Mouse (Mus musculus) hematopoietic stem cell, adult 5-6 weeks (primary cell): ENCODE measurements around the gene Hist2h3c2. TPM values are rescaled to one million over a fixed set of nuclear protein-coding genes. Genes with fewer than 3 reads are reported as not detected.
"Not testable (repeated sequence)": the region's sequence is repeated elsewhere in the genome, so short reads cannot be mapped to it uniquely, and the experiment has no call there.

Source experiments
- ATAC-seq, 2 experiments: fragments of 125-278 bp in 1 of 2; replicated peaks in 1 of 2; 2 replicates each; pipeline ENCODE4 v1.8.0; 2016 to 2017; ENCODE audit warnings: inconsistent platforms in 2 of 2, mild to moderate bottlenecking in 2 of 2, moderate number of reproducible peaks in 2 of 2, low read depth in 1 of 2, moderate TSS enrichment in 1 of 2; ENCODE audit not compliant: low FRiP score in 2 of 2, poor library complexity in 2 of 2, severe bottlenecking in 2 of 2, insufficient read depth in 1 of 2, low TSS enrichment in 1 of 2
- total RNA-seq: library from RNA; stranded (forward); fragments of 172-1452, 232-1000 nt; gene quantifications from 2 replicates; pipeline ENCODE4 v1.2.3, GENCODE M21; 2017

Hist2h3c2 gene
- 51.2 and 125 TPM in 2 replicates for total RNA-seq

- peak; percentile 74 to 80 for ATAC-seq
Measured at GRCm38 (mm10) chr3:96238954-96239793, at the start of gene Hist2h3c2. Gene Hist2h3c2, minus strand, starts transcription at chr3:96239127.

GRCm38 (mm10) chr3:96287334-96287733 lies 48.4 kb upstream of the Hist2h3c2 start:
- ATAC-seq = not testable (repeated sequence)

GRCm38 (mm10) chr3:96284457-96284856 lies 45.5 kb upstream of the Hist2h3c2 start:
- ATAC-seq = 0 out of 4 replicates have a peak, but pooled peaks of 1 of the 2 experiments have one; percentile 12

- no peak for ATAC-seq
Measured at GRCm38 (mm10) chr3:96280660-96281059, 41.7 kb upstream of the Hist2h3c2 start.

DNA sequence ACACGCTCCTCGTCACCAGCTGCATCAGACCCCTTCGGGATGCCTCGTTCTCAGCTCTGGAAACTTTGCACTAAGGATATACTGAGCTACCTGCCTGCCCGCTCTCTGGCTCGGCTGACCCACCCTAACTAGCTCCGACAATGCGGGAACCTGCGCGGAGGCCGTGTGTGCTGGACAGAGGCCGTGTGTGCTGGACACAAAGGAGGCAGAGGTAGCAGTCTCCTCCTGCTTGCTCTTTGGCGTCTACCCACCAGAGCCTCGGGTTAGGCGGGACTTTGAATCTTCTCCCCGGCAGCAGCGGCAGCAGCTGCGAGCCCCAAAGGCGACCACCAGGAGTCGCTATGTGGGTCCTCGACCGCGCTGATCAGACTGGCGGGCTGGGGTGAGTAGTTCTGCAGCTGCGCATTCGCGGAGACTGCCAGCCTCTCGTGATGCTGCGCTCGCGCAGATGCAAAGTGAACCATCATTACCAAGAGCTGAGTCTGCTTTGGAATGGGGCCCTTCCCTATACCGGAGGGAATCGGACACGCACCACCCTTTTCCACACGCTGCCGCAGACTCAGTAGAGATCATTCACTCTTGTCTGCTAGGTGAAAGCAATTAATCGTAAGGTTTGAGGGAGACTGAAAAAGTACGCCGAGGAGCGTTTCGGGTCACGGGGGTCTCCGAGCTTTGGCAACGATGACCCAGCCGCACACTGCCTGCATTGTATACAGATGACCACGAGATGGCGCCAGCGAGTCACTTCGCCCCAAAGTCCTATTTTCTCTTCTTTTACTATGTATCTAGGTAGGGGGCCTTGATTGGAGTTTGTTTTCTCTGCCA lies 39.1 kb upstream of the Hist2h3c2 start:
- ATAC-seq = peak; percentile 90 to 93

DNA sequence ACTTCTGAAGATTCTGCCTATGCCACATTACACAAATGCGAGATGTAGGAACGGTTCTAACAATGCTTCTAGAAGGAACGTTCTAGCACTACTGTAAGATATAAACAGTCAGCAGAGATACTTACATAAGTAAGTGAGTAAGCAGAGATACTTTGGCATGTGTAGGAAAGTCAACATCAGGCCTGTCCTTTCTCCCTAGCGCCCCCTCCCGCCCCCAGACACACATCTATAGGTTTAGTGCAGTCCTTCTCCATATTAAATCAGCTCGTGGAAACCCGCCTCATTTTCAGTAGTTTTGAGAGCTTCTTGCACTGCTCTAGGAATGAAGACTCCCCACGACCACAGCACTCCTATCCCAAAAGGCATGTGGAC lies 38.5 kb upstream of the Hist2h3c2 start:
- peak; percentile 26 to 47; a peak in 2 of 4 replicates for ATAC-seq

- peak in 1 of 2 experiments; percentile 15; a peak in 1 of 4 replicates for ATAC-seq
Measured at GRCm38 (mm10) chr3:96273591-96274465, 34.9 kb upstream of the Hist2h3c2 start.

DNA sequence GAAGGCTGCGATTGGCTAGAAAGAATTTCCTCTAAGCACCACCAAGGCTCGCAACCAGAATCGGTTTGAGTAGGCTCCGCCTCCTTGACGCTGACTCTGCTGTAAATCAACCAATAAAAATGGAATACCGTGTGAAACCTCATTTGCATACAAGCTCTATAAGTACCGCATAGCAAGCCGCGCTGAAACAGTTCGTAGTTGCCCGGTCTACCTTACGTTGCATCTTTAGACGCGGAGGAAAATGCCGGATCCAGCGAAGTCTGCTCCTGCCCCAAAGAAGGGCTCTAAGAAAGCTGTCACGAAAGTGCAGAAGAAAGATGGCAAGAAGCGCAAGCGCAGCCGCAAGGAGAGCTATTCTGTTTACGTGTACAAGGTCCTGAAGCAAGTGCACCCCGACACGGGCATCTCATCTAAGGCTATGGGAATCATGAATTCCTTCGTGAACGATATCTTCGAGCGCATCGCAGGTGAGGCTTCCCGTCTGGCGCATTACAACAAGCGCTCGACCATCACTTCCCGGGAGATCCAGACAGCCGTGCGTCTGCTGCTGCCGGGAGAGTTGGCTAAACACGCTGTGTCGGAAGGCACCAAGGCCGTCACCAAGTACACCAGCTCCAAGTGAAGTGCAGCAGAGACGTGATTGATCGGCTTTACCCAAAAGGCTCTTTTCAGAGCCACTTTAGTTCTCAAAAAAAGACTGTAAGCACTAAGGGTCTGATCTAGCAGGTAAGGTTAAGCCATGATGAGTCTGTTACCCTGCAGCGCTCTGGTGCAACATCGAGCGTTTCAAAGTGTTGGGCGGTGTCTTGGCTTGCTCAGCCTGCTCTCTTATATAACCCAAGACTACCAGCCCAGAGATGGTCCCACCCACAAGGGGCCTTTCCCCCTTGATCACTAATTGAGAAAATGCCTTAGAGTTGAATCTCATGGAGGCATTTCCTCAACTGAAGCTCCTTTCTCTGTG lies 30.9 kb upstream of the Hist2h3c2 start, which contains the start of gene Hist2h2bb:
Hist2h2bb (plus strand) TSS at position 242 of the 964 bp plus-strand sequence.
- peak; percentile 91 to 93 for ATAC-seq

DNA sequence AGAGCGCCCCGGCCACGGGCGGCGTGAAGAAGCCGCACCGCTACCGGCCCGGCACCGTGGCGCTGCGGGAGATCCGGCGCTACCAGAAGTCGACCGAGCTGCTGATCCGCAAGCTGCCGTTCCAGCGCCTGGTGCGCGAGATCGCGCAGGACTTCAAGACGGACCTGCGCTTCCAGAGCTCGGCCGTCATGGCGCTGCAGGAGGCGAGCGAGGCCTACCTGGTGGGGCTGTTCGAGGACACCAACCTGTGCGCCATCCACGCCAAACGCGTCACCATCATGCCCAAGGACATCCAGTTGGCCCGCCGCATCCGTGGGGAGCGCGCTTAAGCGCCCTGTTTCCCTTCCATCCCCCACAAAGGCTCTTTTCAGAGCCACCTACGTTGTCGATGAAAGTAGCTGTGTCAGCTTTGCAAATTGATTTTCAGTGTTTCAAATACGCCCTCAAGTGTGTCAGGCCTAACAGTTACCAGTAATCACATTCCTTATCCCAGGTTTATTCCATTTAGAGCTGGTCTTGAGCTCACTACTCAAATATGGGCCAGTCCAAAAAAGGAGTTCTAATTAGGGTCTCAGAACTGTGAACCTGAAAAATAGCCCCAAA lies 29.9 kb upstream of the Hist2h3c2 start:
- ATAC-seq = peak in 1 of 2 experiments; percentile 15; a peak in 1 of 4 replicates

DNA sequence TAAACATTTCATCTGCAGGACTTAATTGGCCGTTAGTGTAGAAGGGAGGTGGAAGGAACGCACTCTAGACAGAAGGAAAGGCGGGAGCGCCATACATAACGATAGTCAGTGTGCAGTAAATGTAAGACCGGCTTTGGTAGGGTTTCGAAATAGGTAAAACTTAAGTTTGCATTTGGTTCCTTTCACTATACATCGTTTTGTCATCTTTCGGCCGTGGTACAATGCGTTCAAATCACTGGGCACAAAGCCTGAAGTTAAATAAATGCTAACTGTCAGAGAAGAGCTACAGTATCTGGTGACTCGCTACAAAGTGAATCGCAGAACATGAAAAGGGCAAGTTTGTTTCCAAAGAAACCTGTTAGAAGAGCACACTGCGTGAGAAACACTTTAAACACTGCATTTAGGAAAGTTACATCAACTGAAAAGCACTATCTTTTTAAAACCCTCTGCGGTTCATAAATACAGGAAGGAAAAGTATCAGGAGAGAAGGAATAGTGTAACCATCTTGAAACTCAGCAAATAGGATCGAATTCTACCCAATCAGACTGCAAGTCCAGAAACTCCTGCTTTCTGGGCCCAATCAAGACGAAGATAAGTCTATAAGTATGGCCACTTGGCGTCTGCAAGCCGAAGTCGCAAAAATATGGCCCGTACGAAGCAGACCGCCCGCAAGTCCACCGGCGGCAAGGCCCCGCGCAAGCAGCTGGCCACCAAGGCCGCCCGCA lies 29.3 kb upstream of the Hist2h3c2 start, which contains the start of gene Hist2h3b:
Hist2h3b (plus strand) TSS at position 604 of the 725 bp plus-strand sequence.
- ATAC-seq = peak; percentile 44 to 47; a peak in 3 of 4 replicates

GRCm38 (mm10) chr3:96267541-96267940 lies 28.6 kb upstream of the Hist2h3c2 start:
- no peak for ATAC-seq

- ATAC-seq = no peak
Measured at GRCm38 (mm10) chr3:96266132-96266710, 27.3 kb upstream of the Hist2h3c2 start.

- ATAC-seq = no peak
Measured at GRCm38 (mm10) chr3:96264404-96264949, 25.6 kb upstream of the Hist2h3c2 start.

- peak; percentile 19 to 27; a peak in 3 of 4 replicates for ATAC-seq
Measured at GRCm38 (mm10) chr3:96263558-96264403, 24.9 kb upstream of the Hist2h3c2 start.
